Mouse (Mus musculus) heart, embryonic 12.5 days (tissue): Measurements from ENCODE around the gene Gm49368. TPM values are rescaled to one million over a fixed set of nuclear protein-coding genes. Genes with fewer than 3 reads are reported as not detected.

Source experiments
- ATAC-seq: fragments of 200-750 bp; cut with Nextera tagmentation; 2 replicates; pipeline ENCODE4 v1.8.0; 2017; ENCODE audit warnings: moderate TSS enrichment, moderate library complexity; ENCODE audit not compliant: insufficient number of reproducible peaks, low FRiP score
- H3K27ac ChIP-seq: fragments of 300-500 bp; sonication (generic); 2 replicates; pipeline ENCODE4 v1.5.1; 2016; ENCODE audit warnings: mild to moderate bottlenecking, moderate library complexity; ENCODE audit not compliant: poor library complexity, severe bottlenecking
- H3K27me3 ChIP-seq: fragments of 300-500 bp; sonication (generic); replicated peaks from 2 replicates; pipeline ENCODE4 v1.6.1; 2016; ENCODE audit warnings: mild to moderate bottlenecking, moderate library complexity
- H3K36me3 ChIP-seq: fragments of 300-500 bp; sonication (generic); 2 replicates; pipeline ENCODE4 v1.6.1; 2016; ENCODE audit warnings: mild to moderate bottlenecking, moderate library complexity
- H3K4me1 ChIP-seq: fragments of 300-500 bp; sonication (generic); replicated peaks from 2 replicates; pipeline ENCODE4 v1.6.1; 2016; ENCODE audit warnings: mild to moderate bottlenecking
- H3K4me2 ChIP-seq: fragments of 300-500 bp; sonication (generic); 2 replicates; pipeline ENCODE4 v1.6.1; 2016; ENCODE audit warnings: mild to moderate bottlenecking, moderate library complexity
- H3K4me3 ChIP-seq: fragments of 300-500 bp; sonication (generic); 2 replicates; pipeline ENCODE4 v1.5.1; 2016; ENCODE audit warnings: mild to moderate bottlenecking
- H3K9ac ChIP-seq: fragments of 300-500 bp; sonication (generic); 2 replicates; pipeline ENCODE4 v1.6.1; 2016; ENCODE audit warnings: mild to moderate bottlenecking, moderate library complexity
- H3K9me3 ChIP-seq: fragments of 300-500 bp; sonication (generic); replicated peaks from 2 replicates; pipeline ENCODE4 v1.6.1; 2016; ENCODE audit warnings: mild to moderate bottlenecking, moderate library complexity
- whole genome bisulfite sequencing: fragments of 180-500 bp; shearing (Covaris S2); methylation state at CpG from one replicate; pipeline ENCODE4 v1.1.7; 2016; 5-methylcytosine and 5-hydroxymethylcytosine counted together
- polyA plus RNA-seq: library from polyadenylated mRNA; unstranded; fragments of >200 nt; fragmentation: Nextera tagmentation; extraction: Ambion mirVana; gene quantifications from 2 replicates; pipeline ENCODE4 v1.2.1, GENCODE M21; 2016

Gm49368 gene
- polyA plus RNA-seq, 1 experiment from 2014 or later = not detected

GRCm38 (mm10) chr7:128057860-128058259 is 4.6 kb upstream of the Gm49368 start:
- Histone ChIP-seq H3K9ac (no peak overlapping the region), H3K36me3 (no peaks in the 10 kb centered on the region), H3K9me3 (no peaks in the 10 kb centered on the region), H3K27ac (no peak overlapping the region), H3K4me3 (no peak overlapping the region), H3K4me1 (no peaks in the 10 kb centered on the region), H3K27me3 (no peaks in the 10 kb centered on the region), H3K4me2 (no peak overlapping the region)
- ATAC-seq = no peak
- 71% methylated on average over 8 of the region's 8 CpGs for WGBS

GRCm38 (mm10) chr7:128058576-128058975 is 3.9 kb upstream of the Gm49368 start:
- Histone ChIP-seq H3K4me3 (no peak overlapping the region), H3K9ac (no peak overlapping the region), H3K4me1 (no peaks in the 10 kb centered on the region), H3K27me3 (no peaks in the 10 kb centered on the region), H3K4me2 (no peak overlapping the region), H3K9me3 (no peaks in the 10 kb centered on the region), H3K27ac (no peak overlapping the region), H3K36me3 (no peaks in the 10 kb centered on the region)
- 66% methylated on average over 7 of the region's 7 CpGs for WGBS
- ATAC-seq = no peak

GRCm38 (mm10) chr7:128059091-128059490 is 3.4 kb upstream of the Gm49368 start:
- Histone ChIP-seq H3K4me1 (no peaks in the 10 kb centered on the region), H3K27me3 (no peaks in the 10 kb centered on the region), H3K4me2 (no peak overlapping the region), H3K9me3 (no peaks in the 10 kb centered on the region), H3K27ac (no peak overlapping the region), H3K9ac (no peak overlapping the region), H3K4me3 (no peak overlapping the region), H3K36me3 (no peaks in the 10 kb centered on the region)
- ATAC-seq = no peak
- 84% methylated on average over 4 of the region's 4 CpGs for WGBS

- Histone ChIP-seq H3K9me3 (0 out of 2 replicates have a peak, but pooled peaks cover 6% of the 10 kb centered on the region), H3K4me3 (no peak overlapping the region), H3K4me1 (no peaks in the 10 kb centered on the region), H3K4me2 (no peak overlapping the region), H3K36me3 (no peaks in the 10 kb centered on the region), H3K27ac (no peak overlapping the region), H3K27me3 (no peaks in the 10 kb centered on the region), H3K9ac (no peak overlapping the region)
- no peak for ATAC-seq
- WGBS = 82% methylated on average over 6 of the region's 6 CpGs
These were observed 813 bp downstream of the Gm49368 start for GRCm38 (mm10) chr7:128063211-128063781.

- Histone ChIP-seq H3K4me3 (no peak overlapping the region), H3K9ac (no peak overlapping the region), H3K27me3 (no peaks in the 10 kb centered on the region), H3K4me2 (no peak overlapping the region), H3K36me3 (no peaks in the 10 kb centered on the region), H3K27ac (no peak overlapping the region), H3K4me1 (no peaks in the 10 kb centered on the region), H3K9me3 (0 out of 2 replicates have a peak, but pooled peaks cover 6% of the 10 kb centered on the region)
- no peak for ATAC-seq
- WGBS = 70% methylated on average over 5 of the region's 5 CpGs
These were observed 3.1 kb downstream of the Gm49368 start for GRCm38 (mm10) chr7:128065547-128065946.

GRCm38 (mm10) chr7:128067847-128068246 is 5.4 kb downstream of the Gm49368 start:
- no peak for ATAC-seq
- Histone ChIP-seq H3K36me3 (no peaks in the 10 kb centered on the region), H3K9ac (no peak overlapping the region), H3K4me3 (no peak overlapping the region), H3K27ac (no peak overlapping the region), H3K4me2 (no peak overlapping the region), H3K9me3 (0 out of 2 replicates have a peak, but pooled peaks cover 6% of the 10 kb centered on the region), H3K4me1 (no peaks in the 10 kb centered on the region), H3K27me3 (no peaks in the 10 kb centered on the region)
- 57% methylated on average over 3 of the region's 3 CpGs for WGBS

GRCm38 (mm10) chr7:128069844-128070243 is 7.4 kb downstream of the Gm49368 start:
- Histone ChIP-seq H3K4me2 (no peak overlapping the region), H3K9me3 (0 out of 2 replicates have a peak, but pooled peaks cover 6% of the 10 kb centered on the region), H3K27me3 (no peaks in the 10 kb centered on the region), H3K27ac (no peak overlapping the region), H3K9ac (no peak overlapping the region), H3K36me3 (no peaks in the 10 kb centered on the region), H3K4me1 (no peaks in the 10 kb centered on the region), H3K4me3 (no peak overlapping the region)
- ATAC-seq = no peak
- WGBS = 68% methylated on average over 2 of the region's 2 CpGs

- H3K4me3 ChIP-seq = no peak overlapping the region
- no peaks in the 10 kb centered on the region for H3K36me3 ChIP-seq
- H3K4me2 ChIP-seq = no peak overlapping the region
- 0 out of 2 replicates have a peak, but pooled peaks cover 2% of the 10 kb centered on the region for H3K9me3 ChIP-seq
- ATAC-seq = no peak
- H3K9ac ChIP-seq = no peak overlapping the region
- no peak overlapping the region for H3K27ac ChIP-seq
- WGBS = 63% methylated on average over 4 of the region's 4 CpGs
- H3K4me1 ChIP-seq = no peaks in the 10 kb centered on the region
- no peaks in the 10 kb centered on the region for H3K27me3 ChIP-seq
These were observed 9.3 kb downstream of the Gm49368 start for GRCm38 (mm10) chr7:128071816-128072215.

- Histone ChIP-seq H3K4me3 (no peak overlapping the region), H3K9me3 (no peaks in the 10 kb centered on the region), H3K9ac (no peak overlapping the region), H3K36me3 (no peaks in the 10 kb centered on the region), H3K4me2 (no peak overlapping the region), H3K27ac (no peak overlapping the region), H3K4me1 (no peaks in the 10 kb centered on the region), H3K27me3 (0 out of 2 replicates have a peak, but pooled peaks cover 3% of the 10 kb centered on the region)
- WGBS = 78% methylated on average over 8 of the region's 8 CpGs
- no peak for ATAC-seq
These were observed 17.5 kb downstream of the Gm49368 start for GRCm38 (mm10) chr7:128080012-128080411.

GRCm38 (mm10) chr7:128089141-128089540 is 26.7 kb downstream of the Gm49368 start:
- H3K9me3 ChIP-seq = no peaks in the 10 kb centered on the region

GRCm38 (mm10) chr7:128098135-128098534 is 35.7 kb downstream of the Gm49368 start:
- no peaks in the 10 kb centered on the region for H3K4me1 ChIP-seq
- no peak for ATAC-seq
- no peak overlapping the region for H3K4me2 ChIP-seq
- 71% methylated on average over 1 of the region's 1 CpGs for WGBS
- no peaks in the 10 kb centered on the region for H3K9me3 ChIP-seq
- H3K9ac ChIP-seq = no peak overlapping the region
- no peaks in the 10 kb centered on the region for H3K36me3 ChIP-seq
- no peak overlapping the region for H3K27ac ChIP-seq
- H3K4me3 ChIP-seq = no peak overlapping the region
- no peaks in the 10 kb centered on the region for H3K27me3 ChIP-seq

More at GRCm38 (mm10) chr7:128089141-128089540, 26.7 kb downstream of the Gm49368 start:
- H3K36me3 ChIP-seq = no peaks in the 10 kb centered on the region
- no peak overlapping the region for H3K4me3 ChIP-seq
- H3K27me3 ChIP-seq = 0 out of 2 replicates have a peak, but pooled peaks cover 3% of the 10 kb centered on the region
- no peak overlapping the region for H3K9ac ChIP-seq
- WGBS = 80% methylated on average over 7 of the region's 7 CpGs
- H3K4me2 ChIP-seq = no peak overlapping the region
- ATAC-seq = no peak
- H3K4me1 ChIP-seq = no peaks in the 10 kb centered on the region
- H3K27ac ChIP-seq = no peak overlapping the region
